Mouse (Mus musculus) testis, adult 2 months (tissue): ENCODE results near the gene Inpp5f. TPM values are rescaled to one million over a fixed set of nuclear protein-coding genes. Genes with fewer than 3 reads are reported as not detected.
A peak's percentile ranks its signal among the peaks of the same experiment; 100 is the strongest.

Source experiments
- H3K27ac ChIP-seq: fragments of 200-500 bp; 2 replicates; pipeline ENCODE4 v1.5.1; 2012; ENCODE audit warnings: low read depth, low read length; ENCODE audit not compliant: control insufficient read depth, insufficient read depth
- H3K27me3 ChIP-seq: fragments of 200-500 bp; 2 replicates; pipeline ENCODE4 v1.6.1; 2012; ENCODE audit warnings: mild to moderate bottlenecking, low read length, moderate library complexity; ENCODE audit not compliant: control insufficient read depth, insufficient read depth
- H3K36me3 ChIP-seq: fragments of 200-500 bp; 2 replicates; pipeline ENCODE4 v1.6.1; 2012; ENCODE audit warnings: mild to moderate bottlenecking, low read length; ENCODE audit not compliant: control insufficient read depth, insufficient read depth
- H3K4me1 ChIP-seq: fragments of 200-500 bp; 2 replicates; pipeline ENCODE4 v1.6.1; 2012; ENCODE audit warnings: low read length; ENCODE audit not compliant: control insufficient read depth, insufficient read depth
- H3K4me3 ChIP-seq: fragments of 200-500 bp; 2 replicates; pipeline ENCODE4 v1.5.1; 2012; ENCODE audit warnings: low read depth, mild to moderate bottlenecking, low read length, moderate library complexity, mixed read lengths; ENCODE audit not compliant: control insufficient read depth
- CTCF ChIP-seq: fragments of 200-500 bp; IDR thresholded peaks from 2 replicates; pipeline ENCODE4 v1.5.1; 2012; ENCODE audit warnings: low read depth, mild to moderate bottlenecking, inconsistent platforms, low read length, moderate library complexity; ENCODE audit not compliant: control insufficient read depth, insufficient read depth, insufficient replicate concordance
- POLR2A ChIP-seq: fragments of 200-500 bp; IDR thresholded peaks from 2 replicates; pipeline ENCODE4 v1.6.1; 2012; ENCODE audit warnings: low read depth, mild to moderate bottlenecking, inconsistent platforms, low read length, moderate library complexity; ENCODE audit not compliant: control insufficient read depth
- polyA plus RNA-seq: library from polyadenylated mRNA; depleted of rRNA; stranded (reverse); fragments of >200 nt; gene quantifications from 2 replicates; pipeline ENCODE4 v1.2.3, GENCODE M21; 2012

Gene Inpp5f
- polyA plus RNA-seq, 1 experiment = 1.5 TPM

GRCm38 (mm10) chr7:128583213-128583948 lies 27.7 kb upstream of the Inpp5f start:
- H3K27me3 ChIP-seq = no peaks in the 10 kb centered on the region
- peaks cover 2% of the 10 kb centered on the region for H3K4me1 ChIP-seq
- TF ChIP-seq POLR2A (no peak), CTCF (no peak)
- H3K4me3 ChIP-seq = no peak overlapping the region
- no peak overlapping the region for H3K27ac ChIP-seq
- H3K36me3 ChIP-seq = no peaks in the 10 kb centered on the region

DNA sequence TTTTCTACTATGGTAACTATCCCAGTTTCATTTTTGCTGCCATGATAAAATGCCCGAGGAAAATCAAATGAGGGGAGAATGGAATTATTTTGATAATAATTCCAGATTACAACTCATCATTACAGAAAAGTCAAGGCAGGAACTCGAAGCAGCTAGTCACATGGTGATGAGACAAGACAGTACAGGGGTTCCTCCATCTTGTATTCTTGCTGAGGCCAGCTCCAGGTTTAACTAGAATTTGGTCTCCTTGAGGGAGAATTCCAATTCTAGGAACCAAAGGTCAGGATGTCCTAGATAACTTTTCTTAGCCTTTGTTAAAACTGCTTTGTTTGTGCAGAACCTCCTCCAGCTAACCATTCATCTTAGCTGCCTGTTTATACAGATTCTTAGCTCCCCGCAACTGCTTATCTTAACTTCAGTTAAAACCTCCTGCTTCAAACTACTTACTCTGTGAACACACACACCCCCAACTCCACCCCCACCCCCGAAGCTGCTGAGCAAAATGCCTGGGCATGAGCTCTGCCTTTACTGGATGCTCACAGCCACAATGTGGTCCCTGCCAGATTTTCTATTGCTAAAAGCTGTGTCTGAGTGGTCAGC lies 23.7 kb upstream of the Inpp5f start:
- TF ChIP-seq CTCF (no peak), POLR2A (no peak)
- peaks cover 4% of the 10 kb centered on the region for H3K4me1 ChIP-seq
- no peaks in the 10 kb centered on the region for H3K36me3 ChIP-seq
- H3K27me3 ChIP-seq = no peaks in the 10 kb centered on the region
- H3K4me3 ChIP-seq = no peak overlapping the region
- no peak overlapping the region for H3K27ac ChIP-seq

DNA sequence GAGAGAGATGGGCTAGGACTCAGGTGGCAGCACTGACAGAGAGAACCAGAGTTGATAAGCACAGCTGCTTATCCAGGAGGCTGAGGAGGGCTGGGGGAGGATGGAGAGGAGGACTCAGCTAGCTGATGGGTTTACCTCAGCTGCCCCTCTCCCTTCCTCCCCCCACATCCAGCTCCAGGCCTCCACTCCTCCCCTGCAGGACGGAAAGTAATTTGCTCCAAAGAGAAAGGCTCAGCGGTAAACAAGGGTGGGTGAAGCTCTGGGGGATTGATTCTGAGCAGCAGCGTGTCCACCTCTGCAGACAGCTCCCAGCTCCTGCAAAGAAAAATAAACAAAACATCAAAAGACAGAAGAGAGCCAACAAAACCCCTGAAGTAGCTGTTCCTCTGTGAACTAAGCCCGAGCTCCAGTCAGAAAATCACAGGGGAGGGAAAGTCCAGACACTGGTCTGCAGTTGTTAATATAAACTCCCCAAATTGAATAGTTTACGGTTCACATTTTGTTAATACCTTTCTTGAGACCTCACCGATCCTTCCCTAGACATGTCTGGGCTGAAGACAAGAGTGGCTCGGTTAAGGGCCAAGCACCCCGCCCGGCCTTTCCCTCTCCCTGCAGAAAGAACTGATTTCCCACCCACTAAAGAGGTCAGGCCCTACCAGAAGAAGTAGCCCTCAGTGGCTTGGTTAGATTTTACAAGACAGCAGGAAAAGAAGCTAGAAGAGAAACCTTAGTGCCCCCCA lies 19.6 kb upstream of the Inpp5f start:
- no peak overlapping the region for H3K4me3 ChIP-seq
- H3K4me1 ChIP-seq = peaks cover 7% of the 10 kb centered on the region
- H3K27ac ChIP-seq = peak overlapping the region; percentile 57; the same call in 1 of the 2 replicates
- TF ChIP-seq CTCF (no peak), POLR2A (no peak)
- no peaks in the 10 kb centered on the region for H3K27me3 ChIP-seq
- no peaks in the 10 kb centered on the region for H3K36me3 ChIP-seq

GRCm38 (mm10) chr7:128592118-128592935 lies 18.8 kb upstream of the Inpp5f start:
- H3K4me1 ChIP-seq = peaks cover 7% of the 10 kb centered on the region
- no peaks in the 10 kb centered on the region for H3K27me3 ChIP-seq
- H3K4me3 ChIP-seq = peak overlapping the region; percentile 8; the same call in 1 of the 2 replicates
- peak overlapping the region; percentile 57; the same call in 1 of the 2 replicates for H3K27ac ChIP-seq
- no peaks in the 10 kb centered on the region for H3K36me3 ChIP-seq
- TF ChIP-seq POLR2A (no peak), CTCF (no peak)

GRCm38 (mm10) chr7:128592936-128593241 lies 18.2 kb upstream of the Inpp5f start:
- Histone ChIP-seq H3K27ac (peak overlapping the region; percentile 42; the same call in 1 of the 2 replicates), H3K4me3 (no peak overlapping the region), H3K36me3 (no peaks in the 10 kb centered on the region), H3K4me1 (peaks cover 7% of the 10 kb centered on the region), H3K27me3 (no peaks in the 10 kb centered on the region)
- TF ChIP-seq POLR2A (no peak), CTCF (no peak)

GRCm38 (mm10) chr7:128596274-128596673 lies 14.9 kb upstream of the Inpp5f start:
- no peaks in the 10 kb centered on the region for H3K27me3 ChIP-seq
- peaks cover 7% of the 10 kb centered on the region for H3K4me1 ChIP-seq
- H3K27ac ChIP-seq = no peak overlapping the region
- H3K4me3 ChIP-seq = no peak overlapping the region
- no peak for TF ChIP-seq POLR2A
- TF ChIP-seq CTCF = no peak
- H3K36me3 ChIP-seq = no peaks in the 10 kb centered on the region

DNA sequence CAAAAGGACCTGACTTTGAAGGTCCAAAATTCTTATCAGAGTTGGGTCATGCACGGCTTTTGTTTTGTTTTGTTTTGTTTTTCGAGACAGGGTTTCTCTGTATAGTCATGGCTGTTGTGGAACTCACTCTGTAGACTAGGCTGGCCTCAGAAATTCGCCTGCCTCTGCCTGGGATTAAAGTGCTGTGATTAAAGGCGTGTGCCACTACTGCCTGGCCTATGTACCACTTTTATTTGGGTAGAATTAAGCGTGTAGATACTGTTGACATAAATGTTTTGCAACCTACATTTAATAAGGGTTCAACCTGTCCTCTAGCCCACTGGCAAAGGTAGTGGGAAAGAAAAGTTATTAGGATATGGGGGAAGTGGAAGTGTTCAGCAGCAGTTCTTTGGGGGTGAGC lies 12.1 kb upstream of the Inpp5f start:
- H3K27ac ChIP-seq = no peak overlapping the region
- H3K4me3 ChIP-seq = no peak overlapping the region
- TF ChIP-seq CTCF (no peak), POLR2A (no peak)
- H3K27me3 ChIP-seq = no peaks in the 10 kb centered on the region
- no peaks in the 10 kb centered on the region for H3K36me3 ChIP-seq
- H3K4me1 ChIP-seq = no peaks in the 10 kb centered on the region
